Mouse (Mus musculus) spleen, adult 2 months (tissue): Measurements from ENCODE around the gene Adamts8.

ENCODE experiments used
- CTCF ChIP-seq: fragments of 200-500 bp; IDR thresholded peaks from 2 replicates; pipeline ENCODE4 v1.5.1; 2011; ENCODE audit warnings: mild to moderate bottlenecking, inconsistent platforms; ENCODE audit not compliant: insufficient read depth, insufficient read length, insufficient replicate concordance; ENCODE audit errors: extremely low read depth
- POLR2A ChIP-seq: fragments of 200-500 bp; IDR thresholded peaks from 2 replicates; pipeline ENCODE4 v1.6.1; 2011; ENCODE audit warnings: low read depth, low read length, inconsistent platforms

DNA sequence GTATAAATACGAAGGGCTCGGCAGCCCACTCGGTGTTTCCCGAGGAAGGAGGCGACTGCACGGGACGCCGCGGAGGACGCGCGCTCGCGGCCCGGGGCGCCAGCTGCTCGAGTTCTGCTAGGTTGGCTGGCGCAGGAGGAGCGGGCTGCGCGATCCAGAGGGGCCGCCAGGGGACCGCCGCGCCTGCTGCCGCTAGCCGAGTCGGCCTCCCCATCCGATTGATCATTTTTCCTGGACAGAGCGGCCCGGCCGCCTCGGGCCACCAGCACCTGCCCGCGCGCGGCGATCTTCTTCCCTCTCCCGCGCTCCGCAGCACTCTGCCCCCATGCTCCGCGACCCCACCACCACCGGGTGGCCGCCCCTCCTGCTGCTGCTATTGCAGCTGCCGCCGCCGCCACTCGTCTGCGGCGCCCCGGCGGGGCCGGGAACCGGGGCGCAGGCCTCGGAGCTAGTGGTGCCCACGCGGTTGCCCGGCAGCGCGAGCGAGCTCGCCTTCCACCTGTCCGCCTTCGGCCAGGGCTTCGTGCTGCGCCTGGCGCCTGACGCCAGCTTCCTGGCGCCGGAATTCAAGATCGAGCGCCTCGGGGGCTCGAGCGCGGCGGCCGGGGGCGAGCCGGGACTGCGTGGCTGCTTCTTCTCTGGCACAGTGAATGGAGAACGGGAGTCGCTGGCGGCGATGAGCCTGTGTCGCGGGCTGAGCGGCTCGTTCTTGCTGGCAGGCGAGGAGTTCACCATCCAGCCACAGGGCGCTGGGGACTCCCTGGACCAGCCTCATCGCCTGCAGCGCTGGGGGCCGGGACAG is at the start of gene Adamts8:
- TF ChIP-seq POLR2A (no peak), CTCF (no peak)
